Mouse (Mus musculus): ENCODE measurements at regions not wholly inside any gene's neighbourhood (a gene's known extent, or its start where the extent isn't known, plus 50 kb on each side); places are given as distances from the start of the nearest gene placed in this dataset.
A peak's percentile ranks its signal among the peaks of the same experiment; 100 is the strongest.

DNA sequence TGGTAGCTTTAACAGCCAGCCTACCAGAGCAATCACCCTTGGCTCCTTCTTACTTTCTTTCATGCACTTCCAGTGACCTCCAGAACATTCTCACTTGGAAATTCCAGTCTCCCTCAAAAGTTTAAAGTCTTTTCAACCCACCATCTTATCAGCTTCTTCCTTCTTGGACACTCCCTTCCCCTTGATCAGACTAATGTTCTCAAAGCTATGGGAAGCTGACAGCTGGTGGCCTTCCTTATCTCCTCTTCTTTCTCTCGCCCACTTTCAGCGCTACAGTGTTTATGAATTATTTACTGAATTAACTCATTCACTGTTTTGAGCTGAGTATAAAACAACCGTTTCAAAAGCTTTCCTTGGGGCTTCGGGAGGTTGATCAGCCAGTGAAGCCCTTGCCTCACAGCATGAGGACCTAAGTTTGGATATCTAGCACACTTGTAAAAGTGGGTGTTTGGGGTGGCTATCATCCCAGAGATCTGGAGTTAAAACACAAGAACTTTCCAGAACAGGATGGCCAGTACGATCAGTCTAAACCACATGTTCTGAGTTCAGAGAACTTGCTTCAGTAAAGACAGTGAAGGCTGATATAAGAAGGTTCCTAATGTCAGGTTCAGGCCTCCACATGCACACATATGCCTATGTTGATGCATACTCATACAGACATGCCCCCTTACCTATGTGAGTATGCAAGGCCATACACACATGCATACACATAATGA is 59.7 kb upstream of the Ikzf2 start:
- no peak for DNase-seq (ENCODE audit: low spot score in 2 of 2)

DNA sequence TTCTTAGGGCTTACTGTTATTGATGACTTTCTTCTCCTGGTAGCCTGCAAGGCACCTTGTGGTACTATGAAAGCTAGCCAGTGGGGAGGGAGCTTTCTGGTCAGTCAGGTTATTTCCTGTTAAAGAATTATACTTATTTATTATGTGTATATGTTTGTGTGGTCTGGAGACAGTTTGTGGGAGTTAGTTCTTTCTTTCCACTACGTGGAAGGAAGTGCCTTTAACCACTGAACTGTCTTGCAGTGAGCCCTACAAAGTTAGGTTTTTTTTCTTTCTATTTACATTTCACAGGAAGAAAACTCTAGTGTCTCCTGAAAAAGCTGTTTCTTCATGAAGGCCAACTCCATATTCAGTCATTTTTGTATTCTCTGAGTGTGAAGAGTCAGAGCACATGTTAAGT is 65.7 kb upstream of the Ikzf2 start:
- no peak for DNase-seq (ENCODE audit: low spot score in 2 of 2)

DNA sequence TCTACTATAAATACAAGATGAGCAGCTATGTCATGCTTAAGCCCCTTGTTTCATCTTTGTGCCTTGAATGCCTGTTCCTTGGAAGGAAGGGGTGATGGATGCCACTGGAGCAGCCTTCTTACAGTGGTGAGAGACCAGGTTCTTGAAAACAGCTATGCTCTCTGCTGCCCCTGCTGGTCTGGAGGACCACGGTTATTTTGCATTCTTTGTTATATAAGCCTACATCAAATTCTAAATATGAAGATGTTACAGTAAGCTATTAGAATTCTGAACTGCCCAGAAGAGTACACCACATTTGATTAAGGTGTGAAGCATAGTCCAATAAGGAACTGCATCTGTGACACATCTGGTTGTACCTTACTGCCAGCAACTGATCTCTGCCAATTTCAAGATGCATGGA is 69.1 kb upstream of the Spag16 start:
- no peak for DNase-seq (ENCODE audit: low spot score in 2 of 2)

DNA sequence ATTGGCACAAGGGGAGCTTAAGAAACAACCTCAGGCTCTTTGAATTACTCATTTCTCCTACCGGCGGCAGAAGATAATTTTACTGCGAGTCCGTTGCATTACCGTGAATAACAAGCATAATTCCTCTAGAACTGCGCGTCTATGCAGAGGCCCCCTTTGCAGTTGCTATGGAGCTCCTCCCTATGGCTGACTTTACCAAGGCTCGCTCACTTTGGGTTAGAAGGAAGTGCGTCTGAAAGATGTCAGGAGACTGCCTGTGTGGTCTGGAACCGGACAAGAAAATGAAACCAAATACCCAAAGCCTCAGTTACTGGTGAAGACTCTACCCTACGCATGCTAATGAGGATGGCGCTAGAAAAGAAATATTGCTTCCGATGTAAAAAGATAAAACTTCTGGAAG is 67.2 kb upstream of the Spag16 start:
- DNase-seq (ENCODE audit: low spot score in 2 of 2): peak in 1 of 2 experiments; percentile 9

DNA sequence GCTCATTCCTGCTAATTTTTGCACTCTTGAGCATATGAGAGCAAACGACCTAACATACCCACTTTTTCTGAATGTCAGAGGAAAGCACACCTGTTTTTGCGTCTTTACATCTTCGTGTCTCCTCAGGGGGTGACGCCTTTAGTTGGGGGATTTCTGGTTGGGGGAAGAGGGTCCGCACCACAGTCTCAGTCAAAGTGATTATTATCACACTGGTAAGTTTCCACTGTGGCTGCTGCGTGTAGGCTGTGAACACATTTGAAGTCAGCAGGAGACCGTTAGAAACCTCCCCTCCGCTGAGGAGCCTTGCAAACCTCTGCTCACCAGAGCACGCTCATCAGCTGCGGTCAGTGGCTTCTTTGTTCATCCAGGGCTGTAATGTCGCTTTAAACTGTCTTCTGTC is 58.1 kb upstream of the Spag16 start:
- no peak for DNase-seq (ENCODE audit: low spot score in 2 of 2)

DNA sequence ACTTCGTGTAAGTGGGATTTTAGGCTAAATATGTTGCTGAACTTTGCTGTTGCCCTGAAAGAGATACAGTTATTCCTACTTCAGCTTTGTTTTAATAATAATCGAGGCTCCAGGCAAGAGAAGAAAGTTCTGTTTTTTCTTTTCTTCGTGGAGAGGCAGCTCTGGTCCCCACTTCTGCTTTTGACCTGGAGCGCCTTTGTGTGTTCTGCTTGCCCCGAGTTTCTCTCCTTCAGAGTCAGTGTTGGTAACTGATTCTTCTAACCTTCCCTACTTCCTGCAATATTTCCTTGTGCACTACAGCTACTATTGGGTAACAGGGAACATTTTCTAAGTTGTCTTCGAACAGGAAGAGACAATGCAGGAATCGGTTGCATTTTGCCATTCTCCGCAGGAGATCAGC is 56.6 kb upstream of the Spag16 start:
- DNase-seq (ENCODE audit: low spot score in 2 of 2): no peak

DNA sequence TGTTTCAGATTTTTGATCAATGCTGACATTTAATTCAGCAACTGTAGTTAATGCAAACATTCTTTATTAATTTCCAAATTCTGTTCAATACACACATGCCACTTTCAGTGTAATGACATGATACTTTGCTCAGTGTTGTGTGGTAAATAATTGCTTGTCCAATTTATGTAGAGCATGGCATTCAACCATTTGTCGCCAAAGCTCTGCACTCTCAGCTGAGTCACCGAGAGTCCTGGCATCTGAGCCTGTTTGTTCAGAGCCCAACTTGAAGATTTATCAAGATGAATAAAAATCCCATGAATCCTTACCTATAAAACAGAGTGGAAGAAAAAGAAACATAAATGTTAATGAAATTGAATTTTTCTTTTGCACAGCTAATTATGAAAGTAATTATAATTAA is 55.3 kb upstream of the Spag16 start:
- no peak for DNase-seq (ENCODE audit: low spot score in 2 of 2)

DNA sequence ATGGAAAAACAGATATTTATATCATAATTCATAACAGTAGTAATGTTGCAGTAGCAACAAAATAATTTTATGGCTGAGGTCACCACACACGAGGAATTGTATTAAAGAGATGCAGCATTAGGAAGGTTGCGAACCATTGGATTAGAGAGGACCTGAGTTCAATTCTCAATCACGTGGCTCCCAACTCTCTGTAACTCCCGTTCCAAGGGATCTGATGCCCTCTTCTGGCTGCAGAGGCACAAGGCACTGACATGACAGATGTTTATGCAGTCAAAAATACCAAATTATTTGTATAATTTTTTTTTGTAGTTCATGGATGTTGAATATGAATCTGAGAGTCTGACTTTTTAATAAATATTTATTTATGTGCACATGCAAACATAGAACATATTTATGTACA is 51.2 kb upstream of the Spag16 start:
- no peak for DNase-seq (ENCODE audit: low spot score in 2 of 2)

All from right cerebral cortex, postnatal 36 days (tissue).